Mouse (Mus musculus) heart, embryonic 11.5 days (tissue): ENCODE data around the gene Mical3. TPM values are rescaled to one million over a fixed set of nuclear protein-coding genes. Genes with fewer than 3 reads are reported as not detected.
"Not testable (repeated sequence)": the region's sequence is repeated elsewhere in the genome, so short reads cannot be mapped to it uniquely, and the experiment has no call there.

Experiments
- ATAC-seq: fragments of 200-750 bp; cut with Nextera tagmentation; replicated peaks from 2 replicates; pipeline ENCODE4 v1.8.0; 2017; ENCODE audit warnings: moderate library complexity; ENCODE audit not compliant: insufficient number of reproducible peaks, low FRiP score, low TSS enrichment
- H3K27ac ChIP-seq: fragments of 300-500 bp; sonication (generic); 2 replicates; pipeline ENCODE4 v1.5.1; 2014; ENCODE audit warnings: mild to moderate bottlenecking, low read depth, low read length
- H3K27me3 ChIP-seq: fragments of 300-500 bp; sonication (generic); 2 replicates; pipeline ENCODE4 v1.6.1; 2014; ENCODE audit warnings: mild to moderate bottlenecking, low read length, mixed read lengths; ENCODE audit not compliant: control insufficient read depth, insufficient read depth
- H3K36me3 ChIP-seq: fragments of 300-500 bp; sonication (generic); 2 replicates; pipeline ENCODE4 v1.6.1; 2014; ENCODE audit warnings: mild to moderate bottlenecking, low read length, moderate library complexity, mixed read lengths; ENCODE audit not compliant: control insufficient read depth, insufficient read depth
- H3K4me1 ChIP-seq: fragments of 300-500 bp; sonication (generic); 2 replicates; pipeline ENCODE4 v1.6.1; 2014; ENCODE audit warnings: low read length; ENCODE audit not compliant: control insufficient read depth, insufficient read depth
- H3K4me2 ChIP-seq: fragments of 300-500 bp; sonication (generic); 2 replicates; pipeline ENCODE4 v1.6.1; 2014; ENCODE audit warnings: mild to moderate bottlenecking, moderate library complexity
- H3K4me3 ChIP-seq: fragments of 300-500 bp; sonication (generic); 2 replicates; pipeline ENCODE4 v1.5.1; 2014; ENCODE audit warnings: low read depth, low read length
- H3K9ac ChIP-seq: fragments of 300-500 bp; sonication (generic); 2 replicates; pipeline ENCODE4 v1.6.1; 2014; ENCODE audit warnings: mild to moderate bottlenecking, low read depth, low read length, moderate library complexity
- H3K9me3 ChIP-seq: fragments of 300-500 bp; sonication (generic); replicated peaks from 2 replicates; pipeline ENCODE4 v1.6.1; 2016; ENCODE audit warnings: low read length; ENCODE audit not compliant: control insufficient read depth
- WGBS: fragments of 180-500 bp; shearing (Covaris S2); extraction: QIAGEN DNeasy Blood & Tissue Kit; methylation state at CpG from one replicate; pipeline ENCODE4 v1.1.7; 2014; ENCODE audit not compliant: insufficient replicate concordance; 5-methylcytosine and 5-hydroxymethylcytosine counted together
- polyA plus RNA-seq: library from polyadenylated mRNA; unstranded; fragments of >200 nt; fragmentation: Nextera tagmentation; extraction: Ambion mirVana; gene quantifications from 2 replicates; pipeline ENCODE4 v1.2.1, GENCODE M21; 2014

Mical3 gene
- polyA plus RNA-seq, 1 experiment from 2014 or later = 53.2 TPM

GRCm38 (mm10) chr6:120934176-120934575 lies 196.6 kb downstream of the Mical3 start:
- no peak for ATAC-seq
- H3K9me3 ChIP-seq = no peaks in the 10 kb centered on the region
- H3K36me3 ChIP-seq = 0 out of 2 replicates have a peak, but pooled peaks cover 7% of the 10 kb centered on the region
- no peak overlapping the region for H3K4me2 ChIP-seq
- no peak overlapping the region for H3K27ac ChIP-seq
- no peak overlapping the region for H3K4me3 ChIP-seq
- no peak overlapping the region for H3K9ac ChIP-seq
- H3K4me1 ChIP-seq = peaks cover 7% of the 10 kb centered on the region
- 71% methylated on average over 4 of the region's 4 CpGs for WGBS
- no peaks in the 10 kb centered on the region for H3K27me3 ChIP-seq

- no peak overlapping the region for H3K27ac ChIP-seq
- no peaks in the 10 kb centered on the region for H3K27me3 ChIP-seq
- 84% methylated on average over 7 of the region's 7 CpGs for WGBS
- 0 out of 2 replicates have a peak, but pooled peaks cover 7% of the 10 kb centered on the region for H3K36me3 ChIP-seq
- H3K4me1 ChIP-seq = peaks cover 7% of the 10 kb centered on the region
- no peak for ATAC-seq
- H3K4me2 ChIP-seq = no peak overlapping the region
- H3K9ac ChIP-seq = no peak overlapping the region
- H3K4me3 ChIP-seq = no peak overlapping the region
- H3K9me3 ChIP-seq = no peaks in the 10 kb centered on the region
These were observed 197.1 kb downstream of the Mical3 start for GRCm38 (mm10) chr6:120933670-120934069.

GRCm38 (mm10) chr6:120932597-120932996 lies 198.2 kb downstream of the Mical3 start:
- H3K4me3 ChIP-seq = no peak overlapping the region
- H3K36me3 ChIP-seq = 0 out of 2 replicates have a peak, but pooled peaks cover 7% of the 10 kb centered on the region
- H3K27ac ChIP-seq = no peak overlapping the region
- H3K9ac ChIP-seq = no peak overlapping the region
- H3K4me1 ChIP-seq = peaks cover 7% of the 10 kb centered on the region
- H3K27me3 ChIP-seq = no peaks in the 10 kb centered on the region
- no peak overlapping the region for H3K4me2 ChIP-seq
- no peaks in the 10 kb centered on the region for H3K9me3 ChIP-seq
- 57% methylated on average over 12 of the region's 12 CpGs for WGBS
- ATAC-seq = no peak

- peaks cover 7% of the 10 kb centered on the region for H3K4me1 ChIP-seq
- no peaks in the 10 kb centered on the region for H3K9me3 ChIP-seq
- no peak overlapping the region for H3K4me2 ChIP-seq
- H3K4me3 ChIP-seq = no peak overlapping the region
- H3K27ac ChIP-seq = no peak overlapping the region
- H3K36me3 ChIP-seq = 0 out of 2 replicates have a peak, but pooled peaks cover 7% of the 10 kb centered on the region
- no peaks in the 10 kb centered on the region for H3K27me3 ChIP-seq
- H3K9ac ChIP-seq = no peak overlapping the region
- WGBS = 83% methylated on average over 6 of the region's 6 CpGs
- ATAC-seq = no peak
These were observed 200.1 kb downstream of the Mical3 start for GRCm38 (mm10) chr6:120930450-120931306.

GRCm38 (mm10) chr6:120929421-120929820 lies 201.4 kb downstream of the Mical3 start:
- H3K4me2 ChIP-seq = no peak overlapping the region
- peaks cover 7% of the 10 kb centered on the region for H3K4me1 ChIP-seq
- H3K9ac ChIP-seq = no peak overlapping the region
- no peak overlapping the region for H3K4me3 ChIP-seq
- no peaks in the 10 kb centered on the region for H3K27me3 ChIP-seq
- H3K9me3 ChIP-seq = no peaks in the 10 kb centered on the region
- H3K36me3 ChIP-seq = 0 out of 2 replicates have a peak, but pooled peaks cover 7% of the 10 kb centered on the region
- no peak overlapping the region for H3K27ac ChIP-seq
- WGBS = 70% methylated on average over 1 of the region's 1 CpGs
- no peak for ATAC-seq

GRCm38 (mm10) chr6:120927765-120928164 lies 203.0 kb downstream of the Mical3 start:
- Histone ChIP-seq H3K27me3 (no peaks in the 10 kb centered on the region), H3K9me3 (no peaks in the 10 kb centered on the region), H3K27ac (no peak overlapping the region), H3K9ac (no peak overlapping the region), H3K4me2 (no peak overlapping the region), H3K36me3 (0 out of 2 replicates have a peak, but pooled peaks cover 3% of the 10 kb centered on the region), H3K4me3 (no peak overlapping the region), H3K4me1 (peaks cover 5% of the 10 kb centered on the region)
- no peak for ATAC-seq
- WGBS = 82% methylated on average over 3 of the region's 3 CpGs

- no peak overlapping the region; the same call in 1 of the 2 replicates for H3K27ac ChIP-seq
- no peaks in the 10 kb centered on the region for H3K27me3 ChIP-seq
- H3K9ac ChIP-seq = no peak overlapping the region
- no peaks in the 10 kb centered on the region for H3K4me1 ChIP-seq
- no peaks in the 10 kb centered on the region for H3K36me3 ChIP-seq
- WGBS = 40% methylated on average over 2 of the region's 2 CpGs
- no peak overlapping the region for H3K4me3 ChIP-seq
- no peaks in the 10 kb centered on the region for H3K9me3 ChIP-seq
- no peak overlapping the region for H3K4me2 ChIP-seq
- ATAC-seq = no peak
These were observed 203.9 kb downstream of the Mical3 start for GRCm38 (mm10) chr6:120926880-120927279.

GRCm38 (mm10) chr6:120924791-120925321 lies 205.9 kb downstream of the Mical3 start:
- H3K27ac ChIP-seq, H3K4me1 ChIP-seq, H3K9ac ChIP-seq, H3K27me3 ChIP-seq, ATAC-seq, H3K9me3 ChIP-seq, H3K36me3 ChIP-seq, H3K4me3 ChIP-seq, H3K4me2 ChIP-seq: not testable (repeated sequence)
- WGBS = 78% methylated on average over 2 of the region's 2 CpGs
